Comparison of ENCODE assay signal across 8 mouse cellular contexts in genomic region chr8:122284659-122285261, GRCm38 (mm10). TPM values are rescaled to one million over a fixed set of nuclear protein-coding genes. Genes with fewer than 3 reads are reported as not detected.
DNase-seq lines count a peak whose midpoint lies in the region; ATAC-seq and TF ChIP-seq lines count a peak whose summit lies in the region.

No protein-coding gene starts in this region.

- peak; percentile 19 for DNase-seq in kidney, adult 18-20 months
- no peak for DNase-seq in kidney, postnatal 14 days
- peak; percentile 54 for DNase-seq in hindbrain, embryonic 11.5 days (ENCODE audit: low spot score)
- DNase-seq in layer of hippocampus, adult 9-11 months: no peak
- DNase-seq in right cerebral cortex, postnatal 25 days: no peak

- H3K4me1 ChIP-seq in hindbrain, embryonic 11.5 days (replicated peaks; ENCODE audit: control insufficient read depth, insufficient read depth, low read length): peaks cover 15% of the 10 kb centered on the region
- peaks cover 68% of the 10 kb centered on the region for H3K4me1 ChIP-seq in liver, embryonic 16.5 days (ENCODE audit: control insufficient read depth, low read depth, low read length)
- H3K4me1 ChIP-seq in olfactory bulb, adult 2 months (ENCODE audit: control insufficient read depth, insufficient read depth, low read length): peaks cover 54% of the 10 kb centered on the region

- H3K9ac ChIP-seq in hindbrain, embryonic 11.5 days (ENCODE audit: low read depth, low read length): peak overlapping the region; percentile 70; the same call in 1 of the 2 replicates
- H3K9ac ChIP-seq in liver, embryonic 16.5 days (ENCODE audit: low read depth, low read length): peak overlapping the region; percentile 98

- 0 out of 2 replicates have a peak, but pooled peaks have one; percentile 15 for TF ChIP-seq POLR2A in olfactory bulb, adult 2 months (IDR thresholded peaks at IDR 0.05; ENCODE audit: insufficient read depth, low read depth, low read length)

- peaks cover 20% of the 10 kb centered on the region for H3K27me3 ChIP-seq in hindbrain, embryonic 11.5 days (ENCODE audit: control insufficient read depth, insufficient read depth, low read length)
- no peaks in the 10 kb centered on the region for H3K27me3 ChIP-seq in liver, embryonic 16.5 days (ENCODE audit: control insufficient read depth, insufficient read depth, low read depth, low read length)

- 9% methylated on average over 21 of the region's 21 CpGs for WGBS in hindbrain, embryonic 11.5 days
- 2% methylated on average over 21 of the region's 21 CpGs for WGBS in liver, embryonic 16.5 days (ENCODE audit: insufficient replicate concordance)
- WGBS in olfactory bulb, adult 2 months: 38% methylated on average over 21 of the region's 21 CpGs

- H3K4me3 ChIP-seq in hindbrain, embryonic 11.5 days (ENCODE audit: low read depth, low read length): peak overlapping the region; percentile 65
- H3K4me3 ChIP-seq in liver, embryonic 16.5 days (ENCODE audit: low read depth, low read length): peak overlapping the region; percentile 93
- H3K4me3 ChIP-seq in olfactory bulb, adult 2 months (ENCODE audit: insufficient read depth, low read depth, low read length): peak overlapping the region; percentile 52

- no peaks in the 10 kb centered on the region for H3K9me3 ChIP-seq in hindbrain, embryonic 11.5 days (ENCODE audit: control insufficient read depth, low read length)
- H3K9me3 ChIP-seq in liver, embryonic 16.5 days (replicated peaks; ENCODE audit: control insufficient read depth, low read length): no peaks in the 10 kb centered on the region

- TF ChIP-seq CTCF in olfactory bulb, adult 2 months (IDR thresholded peaks at IDR 0.05; ENCODE audit: insufficient read depth, low read depth, low read length): no peak

- peak; percentile 14 for ATAC-seq in common myeloid progenitor, adult 5-6 weeks (replicated peaks; ENCODE audit: low read depth, poor library complexity, severe bottlenecking)
- no peak for ATAC-seq in hindbrain, embryonic 11.5 days (ENCODE audit: low FRiP score)
- ATAC-seq in liver, embryonic 16.5 days (ENCODE audit: low read depth): no peak

- peak overlapping the region; percentile 77 for H3K27ac ChIP-seq in hindbrain, embryonic 11.5 days (ENCODE audit: low read depth, low read length)
- H3K27ac ChIP-seq in liver, embryonic 16.5 days (ENCODE audit: low read length): peak overlapping the region; percentile 97
- H3K27ac ChIP-seq in olfactory bulb, adult 2 months (ENCODE audit: insufficient read depth, low read depth, low read length): no peak overlapping the region

- H3K4me2 ChIP-seq in hindbrain, embryonic 11.5 days (replicated peaks; ENCODE audit: low read depth, low read length): peak overlapping the region; percentile 98
- H3K4me2 ChIP-seq in liver, embryonic 16.5 days (ENCODE audit: low read depth, low read length): peak overlapping the region; percentile 94

- H3K36me3 ChIP-seq in hindbrain, embryonic 11.5 days (ENCODE audit: control insufficient read depth, insufficient read depth, low read length): no peaks in the 10 kb centered on the region
- peaks cover 4% of the 10 kb centered on the region; the same call in 1 of the 2 replicates for H3K36me3 ChIP-seq in liver, embryonic 16.5 days (ENCODE audit: control insufficient read depth, insufficient read depth)

RNA-seq across cellular contexts. Expression of gene Zfpm1, which starts 2.8 kb away (rescaled TPM):
- 53.0 and 72.2 TPM in 2 replicates for total RNA-seq in common myeloid progenitor, adult 5-6 weeks (2017)
- polyA plus RNA-seq in hindbrain, embryonic 11.5 days (2014; fragmentation: Nextera tagmentation; extraction: Ambion mirVana): 1.6 and 1.9 TPM in 2 replicates
- 6.8 and 8.1 TPM in 2 replicates for polyA plus RNA-seq in liver, embryonic 16.5 days (2015; fragmentation: Nextera tagmentation; extraction: Ambion mirVana)
- not detected in 2 replicates for polyA plus RNA-seq in olfactory bulb, adult 2 months (2012; ENCODE audit: insufficient read depth, insufficient read length, low replicate concordance, missing spikeins)

Comparison
In these comparisons a context has a peak if more than half of its experiments do, and no peak if none do; other contexts are left out.
1. DNase-seq: peak in kidney, adult 18-20 months (single experiment) and hindbrain, embryonic 11.5 days (single experiment); none in kidney, postnatal 14 days (single experiment), layer of hippocampus, adult 9-11 months (single experiment) and right cerebral cortex, postnatal 25 days (single experiment).
2. Peak in every context shown above with its lines, with median percentiles within 50 percentile points of each other: H3K4me3 ChIP-seq.